Mouse (Mus musculus) granulocyte monocyte progenitor cell, adult 5-6 weeks (primary cell): ENCODE measurements around the gene Adam3. TPM values are rescaled to one million over a fixed set of nuclear protein-coding genes. Genes with fewer than 3 reads are reported as not detected.

Experiments used
- ATAC-seq: replicated peaks from 2 replicates; pipeline ENCODE4 v1.8.0; 2016; ENCODE audit warnings: mild to moderate bottlenecking, moderate TSS enrichment, inconsistent platforms; ENCODE audit not compliant: poor library complexity, severe bottlenecking
- total RNA-seq, 2 experiments: library from RNA; stranded (forward) in 1 of 2; stranded (reverse) in 1 of 2; fragments of 200-712, 200-1000 nt in 1 of 2; fragments of >200 nt in 1 of 2; fragmentation: Nextera tagmentation in 1 of 2; gene quantifications; 2 replicates each; pipeline ENCODE4 v1.2.3; 2014 to 2017

Adam3 gene
- total RNA-seq (2014; fragmentation: Nextera tagmentation) (0.19 and 6.0 TPM in 2 replicates), total RNA-seq (2017) (15.1 and 21.7 TPM in 2 replicates)

GRCm38 (mm10) chr8:24725630-24726029, at the start of gene Adam3:
TSS of gene Adam3 (minus strand) at chr8:24725852.
- peak; percentile 99 for ATAC-seq

GRCm38 (mm10) chr8:24724886-24725626, 596 bp downstream of the Adam3 start:
- no peak for ATAC-seq

Other genes with a start within 250 kb of the Adam3 start
- gene Adam5, start 98.5 kb upstream of the Adam3 start, total RNA-seq (2014; fragmentation: Nextera tagmentation): not detected in 2 replicates
- gene Adam5, start 98.5 kb upstream of the Adam3 start, total RNA-seq (2017): not detected in 2 replicates